Mouse (Mus musculus) limb, embryonic 12.5 days (tissue): ENCODE measurements around the gene Fbxo30. TPM values are rescaled to one million over a fixed set of nuclear protein-coding genes. Genes with fewer than 3 reads are reported as not detected.

ENCODE experiments used
- ATAC-seq: fragments of 200-750 bp; cut with Nextera tagmentation; 2 replicates; pipeline ENCODE4 v1.8.0; 2017; ENCODE audit warnings: low read depth, moderate TSS enrichment; ENCODE audit not compliant: insufficient number of reproducible peaks, insufficient read depth, low FRiP score, low TSS enrichment
- H3K27ac ChIP-seq: fragments of 300-500 bp; sonication (generic); 2 replicates; pipeline ENCODE4 v1.5.1; 2016; ENCODE audit warnings: mild to moderate bottlenecking, moderate library complexity
- H3K27me3 ChIP-seq: fragments of 300-500 bp; sonication (generic); 2 replicates; pipeline ENCODE4 v1.6.1; 2016; ENCODE audit warnings: mild to moderate bottlenecking, moderate library complexity
- H3K36me3 ChIP-seq: fragments of 300-500 bp; sonication (generic); 2 replicates; pipeline ENCODE4 v1.6.1; 2016; ENCODE audit warnings: mild to moderate bottlenecking, moderate library complexity
- H3K4me1 ChIP-seq: fragments of 300-500 bp; sonication (generic); replicated peaks from 2 replicates; pipeline ENCODE4 v1.6.1; 2016
- H3K4me2 ChIP-seq: fragments of 300-500 bp; sonication (generic); 2 replicates; pipeline ENCODE4 v1.6.1; 2016; ENCODE audit warnings: mild to moderate bottlenecking, moderate library complexity
- H3K4me3 ChIP-seq: fragments of 300-500 bp; sonication (generic); replicated peaks from 2 replicates; pipeline ENCODE4 v1.5.1; 2016; ENCODE audit warnings: mild to moderate bottlenecking
- H3K9ac ChIP-seq: fragments of 300-500 bp; sonication (generic); replicated peaks from 2 replicates; pipeline ENCODE4 v1.6.1; 2016; ENCODE audit warnings: mild to moderate bottlenecking, moderate library complexity
- H3K9me3 ChIP-seq: fragments of 300-500 bp; sonication (generic); 2 replicates; pipeline ENCODE4 v1.6.1; 2016; ENCODE audit warnings: mild to moderate bottlenecking, moderate library complexity
- WGBS: fragments of 180-500 bp; shearing (Covaris S2); methylation state at CpG from one replicate; pipeline ENCODE4 v1.1.7; 2016; 5-methylcytosine and 5-hydroxymethylcytosine counted together
- polyA plus RNA-seq: library from polyadenylated mRNA; unstranded; fragments of >200 nt; fragmentation: Nextera tagmentation; extraction: Ambion mirVana; gene quantifications from 2 replicates; pipeline ENCODE4 v1.2.1, GENCODE M21; 2016

The Fbxo30 gene
- polyA plus RNA-seq, 1 experiment from 2014 or later, result 55.4 TPM

DNA sequence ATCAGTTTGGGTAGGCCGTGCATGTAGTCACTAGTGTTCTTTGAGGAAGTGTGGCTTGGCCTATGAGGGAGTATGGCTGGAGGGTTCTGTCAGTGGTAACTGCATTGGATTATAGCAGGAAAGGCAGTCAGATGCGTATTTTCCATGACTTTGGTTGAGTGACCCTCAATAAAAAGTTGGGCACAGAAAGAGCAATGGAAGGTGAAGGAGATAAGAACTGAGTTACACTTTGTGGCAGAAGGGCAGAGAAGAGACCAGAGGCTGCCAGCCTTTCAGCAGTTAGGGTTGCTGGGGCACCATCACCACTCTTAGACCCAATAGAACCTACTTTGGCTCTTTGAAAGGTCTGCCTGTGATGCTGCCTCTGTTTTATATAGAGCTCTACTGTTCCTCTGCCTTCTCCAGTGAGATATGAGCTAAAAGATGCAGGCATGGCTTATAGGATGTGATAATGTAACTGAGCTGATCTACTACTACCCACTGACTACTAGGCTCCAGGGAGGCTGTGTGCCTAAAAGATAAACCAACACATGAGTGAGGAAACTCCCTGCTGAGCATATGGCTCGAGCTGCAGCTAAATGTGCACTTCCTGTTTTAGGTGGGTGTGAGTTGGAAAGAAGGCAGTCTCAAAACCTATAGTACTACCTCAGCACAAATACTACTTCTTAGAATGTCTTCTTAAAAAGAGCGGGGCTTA is 42.2 kb downstream of the Fbxo30 start:
- no peaks in the 10 kb centered on the region for H3K9me3 ChIP-seq
- 71% methylated on average over 4 of the region's 4 CpGs for WGBS

DNA sequence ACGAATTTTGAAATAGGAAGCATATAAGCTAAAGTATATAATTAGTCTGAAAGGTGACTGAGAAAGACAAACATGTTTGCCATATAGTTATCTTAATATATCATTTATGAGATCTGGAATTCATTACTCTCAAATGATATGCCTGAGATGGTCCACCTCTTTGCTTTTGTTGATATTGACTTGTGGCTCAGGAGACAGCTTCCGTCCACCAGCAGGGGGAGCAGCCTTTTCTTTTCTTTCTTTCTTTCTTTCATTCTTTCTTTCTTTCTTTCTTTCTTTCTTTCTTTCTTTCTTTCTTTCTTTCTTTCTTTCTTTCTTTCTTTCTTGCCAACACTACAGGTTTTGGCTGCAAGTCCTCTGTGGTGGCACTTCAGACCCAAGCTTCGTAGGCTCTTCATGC is 45.4 kb downstream of the Fbxo30 start:
- Histone ChIP-seq H3K4me3 (no peak overlapping the region), H3K9ac (no peak overlapping the region), H3K4me2 (no peak overlapping the region), H3K36me3 (no peaks in the 10 kb centered on the region), H3K9me3 (no peaks in the 10 kb centered on the region), H3K27me3 (no peaks in the 10 kb centered on the region), H3K27ac (no peak overlapping the region), H3K4me1 (no peaks in the 10 kb centered on the region)
- ATAC-seq, result no peak
- 89% methylated on average over 3 of the region's 3 CpGs for WGBS

More for the DNA sequence above, 42.2 kb downstream of the Fbxo30 start:
- no peaks in the 10 kb centered on the region for H3K36me3 ChIP-seq
- ATAC-seq, result no peak
- H3K9ac ChIP-seq, result no peak overlapping the region
- no peaks in the 10 kb centered on the region for H3K27me3 ChIP-seq
- no peak overlapping the region for H3K27ac ChIP-seq
- no peak overlapping the region for H3K4me2 ChIP-seq
- H3K4me1 ChIP-seq, result no peaks in the 10 kb centered on the region
- no peak overlapping the region for H3K4me3 ChIP-seq

DNA sequence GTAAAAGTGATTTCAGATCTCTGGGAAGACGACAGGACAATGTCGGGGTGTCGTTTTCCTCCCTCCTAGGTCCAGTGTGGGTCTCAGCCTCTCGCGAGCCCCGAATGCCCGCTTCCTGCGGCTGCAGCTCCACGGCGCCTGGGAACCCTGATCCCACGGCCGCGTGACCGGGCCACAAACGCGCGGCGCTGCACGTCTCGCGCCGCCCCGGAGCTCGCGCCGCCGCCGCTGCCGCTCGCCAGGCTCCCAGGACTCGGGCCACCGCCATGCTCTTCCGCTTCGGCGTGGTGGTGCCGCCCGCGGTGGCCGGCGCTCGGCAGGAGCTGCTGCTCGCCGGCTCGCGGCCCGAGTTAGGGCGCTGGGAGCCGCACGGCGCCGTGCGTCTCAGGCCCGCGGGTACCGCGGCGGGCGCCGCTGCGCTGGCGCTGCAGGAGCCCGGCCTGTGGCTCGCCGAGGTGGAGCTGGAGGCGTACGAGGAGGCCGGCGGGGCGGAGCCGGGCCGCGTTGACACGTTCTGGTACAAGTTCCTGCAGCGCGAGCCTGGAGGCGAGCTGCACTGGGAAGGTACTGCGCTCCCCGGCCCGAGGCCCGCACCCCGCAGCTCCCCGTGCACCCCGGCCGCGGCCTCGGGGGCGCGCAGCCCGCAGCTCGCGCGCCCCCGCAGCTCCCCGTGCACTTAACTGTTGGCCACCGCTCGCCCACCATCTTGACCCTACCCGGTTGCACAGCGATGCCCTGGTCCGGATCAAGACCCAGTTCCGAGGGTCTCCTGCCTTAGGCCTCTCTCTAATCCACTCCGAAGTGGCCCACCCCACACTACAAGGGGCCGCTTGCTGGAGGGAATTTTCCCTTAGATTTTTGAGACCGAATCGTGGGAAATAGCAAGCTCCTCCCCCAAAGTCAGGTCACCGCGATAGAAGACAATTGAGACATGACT is 62.3 kb downstream of the Fbxo30 start, which contains the start of gene Epm2a:
Gene Epm2a (plus strand): TSS at position 200 of the 937 bp plus-strand sequence.
- WGBS, result under 1% methylated on average over 104 of the region's 106 CpGs
- no peaks in the 10 kb centered on the region for H3K4me1 ChIP-seq
- peak; percentile 99 for ATAC-seq
- peak within 1 kb of the TSS; percentile 92 for H3K9ac ChIP-seq
- no peaks in the 10 kb centered on the region for H3K27me3 ChIP-seq
- peak within 1 kb of the TSS; percentile 99 for H3K27ac ChIP-seq
- no peaks in the 10 kb centered on the region for H3K36me3 ChIP-seq
- H3K4me2 ChIP-seq, result peak within 1 kb of the TSS; percentile 63
- H3K9me3 ChIP-seq, result no peaks in the 10 kb centered on the region
- peak within 1 kb of the TSS; percentile 65 for H3K4me3 ChIP-seq

DNA sequence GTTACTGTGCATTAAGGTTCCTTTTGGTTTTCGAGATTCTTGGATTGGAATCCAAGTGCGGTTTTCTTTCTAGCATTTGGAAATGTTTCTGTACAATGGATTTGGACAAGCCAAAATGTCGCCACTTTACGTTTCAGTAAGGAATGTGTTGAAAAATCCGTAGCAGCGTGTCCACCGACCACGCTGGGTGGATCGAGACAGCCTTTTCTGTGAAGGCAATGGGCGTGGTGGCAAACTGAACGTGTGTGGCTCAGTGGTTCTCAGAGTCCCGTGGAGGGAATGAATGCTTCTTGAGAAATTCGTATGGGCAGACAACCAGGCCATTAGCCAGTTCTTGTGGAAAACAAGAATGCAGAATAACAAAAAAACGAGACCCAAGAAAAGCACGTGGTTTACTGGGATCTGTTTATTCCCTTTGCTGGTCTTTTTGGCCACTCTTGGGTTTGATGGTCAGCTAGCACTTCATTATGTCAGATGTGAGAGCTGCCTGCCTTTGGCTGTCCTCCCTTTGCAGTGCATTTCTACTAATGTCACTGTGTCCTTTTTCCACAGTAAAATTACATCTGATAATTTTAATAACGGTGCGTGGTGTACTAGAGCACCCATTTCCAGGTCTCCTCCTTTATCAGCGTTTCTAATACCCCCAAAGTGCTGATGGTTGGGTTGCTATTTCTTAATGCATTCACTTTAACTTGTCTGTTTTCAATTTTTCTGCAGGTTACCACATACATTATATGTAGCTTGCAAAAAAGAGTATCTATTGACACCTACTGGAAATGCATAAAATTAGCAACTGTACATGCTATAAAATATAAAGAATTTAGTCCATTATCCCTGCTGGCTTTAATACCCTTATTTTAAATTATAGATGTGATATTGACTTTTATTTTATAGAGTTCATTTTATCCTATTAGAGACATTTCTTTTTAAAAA is 63.7 kb downstream of the Fbxo30 start:
- H3K4me3 ChIP-seq, result no peak overlapping the region
- H3K27ac ChIP-seq, result no peak overlapping the region
- WGBS, result 85% methylated on average over 18 of the region's 18 CpGs
- no peaks in the 10 kb centered on the region for H3K4me1 ChIP-seq
- no peaks in the 10 kb centered on the region for H3K9me3 ChIP-seq
- H3K4me2 ChIP-seq, result no peak overlapping the region
- H3K27me3 ChIP-seq, result no peaks in the 10 kb centered on the region
- H3K36me3 ChIP-seq, result no peaks in the 10 kb centered on the region
- no peak for ATAC-seq
- no peak overlapping the region for H3K9ac ChIP-seq

Other genes starting within 250 kb of the Fbxo30 start
- 0.03 TPM in 1 of 2 replicates, not detected in the other for gene Grm1, start 199.0 kb upstream of the Fbxo30 start, polyA plus RNA-seq
- 25.5 and 27.5 TPM in 2 replicates for gene Shprh, start 131.9 kb upstream of the Fbxo30 start, polyA plus RNA-seq
- 0.71 and 0.93 TPM in 2 replicates for gene Epm2a, start 62.1 kb downstream of the Fbxo30 start, polyA plus RNA-seq